Mouse (Mus musculus) kidney, postnatal 0 days (tissue): ENCODE measurements at regions not wholly inside any gene's neighbourhood (a gene's known extent, or its start where the extent isn't known, plus 50 kb on each side); places are given as distances from the start of the nearest gene placed in this dataset.
A peak's percentile ranks its signal among the peaks of the same experiment; 100 is the strongest.
"Not testable (repeated sequence)": the region's sequence is repeated elsewhere in the genome, so short reads cannot be mapped to it uniquely, and the experiment has no call there.

Source experiments
- ATAC-seq: fragments of 200-750 bp; cut with Nextera tagmentation; replicated peaks from 2 replicates; pipeline ENCODE4 v1.8.0; 2017; ENCODE audit warnings: low read depth, moderate number of reproducible peaks, moderate TSS enrichment, moderate library complexity; ENCODE audit not compliant: low FRiP score
- DNase-seq: peaks from one replicate; pipeline ENCODE4 v3.0.0-alpha.2; 2016; ENCODE audit warnings: low spot score
- H3K27ac ChIP-seq: fragments of 300-500 bp; sonication (generic); 2 replicates; pipeline ENCODE4 v1.5.1; 2014; ENCODE audit warnings: mild to moderate bottlenecking
- H3K27me3 ChIP-seq: fragments of 300-500 bp; sonication (generic); 2 replicates; pipeline ENCODE4 v1.6.1; 2014; ENCODE audit warnings: low read length, mixed read lengths; ENCODE audit not compliant: insufficient read depth
- H3K36me3 ChIP-seq: fragments of 300-500 bp; sonication (generic); 2 replicates; pipeline ENCODE4 v1.6.1; 2014; ENCODE audit warnings: low read length, mixed read lengths; ENCODE audit not compliant: insufficient read depth
- H3K4me1 ChIP-seq: fragments of 300-500 bp; sonication (generic); replicated peaks from 2 replicates; pipeline ENCODE4 v1.6.1; 2014; ENCODE audit warnings: antibody characterized with exemption, low read length, mixed read lengths; ENCODE audit not compliant: insufficient read depth
- H3K4me2 ChIP-seq: fragments of 300-500 bp; sonication (generic); 2 replicates; pipeline ENCODE4 v1.6.1; 2014; ENCODE audit warnings: mild to moderate bottlenecking, low read length, moderate library complexity, mixed read lengths
- H3K4me3 ChIP-seq: fragments of 300-500 bp; sonication (generic); replicated peaks from 2 replicates; pipeline ENCODE4 v1.5.1; 2014; ENCODE audit warnings: low read depth, low read length
- H3K9ac ChIP-seq: fragments of 300-500 bp; sonication (generic); 2 replicates; pipeline ENCODE4 v1.6.1; 2014; ENCODE audit warnings: low read depth, low read length
- H3K9me3 ChIP-seq: fragments of 300-500 bp; sonication (generic); replicated peaks from 2 replicates; pipeline ENCODE4 v1.6.1; 2016; ENCODE audit warnings: low read length, inconsistent platforms, mixed read lengths
- CTCF ChIP-seq: IDR thresholded peaks from 2 replicates; pipeline ENCODE4 v1.5.1; 2016; ENCODE audit warnings: antibody characterized with exemption, low read depth, mild to moderate bottlenecking, moderate library complexity
- WGBS: fragments of 180-500 bp; shearing (Covaris S2); extraction: QIAGEN DNeasy Blood & Tissue Kit; methylation state at CpG from one replicate; pipeline ENCODE4 v1.1.7; 2014; 5-methylcytosine and 5-hydroxymethylcytosine counted together

GRCm38 (mm10) chr16:58013557-58013956, 259.0 kb upstream of the Col8a1 start:
- H3K27me3 ChIP-seq, result no peaks in the 10 kb centered on the region
- no peaks in the 10 kb centered on the region for H3K4me1 ChIP-seq
- H3K9ac ChIP-seq, result no peak overlapping the region
- no peak overlapping the region for H3K27ac ChIP-seq
- no peaks in the 10 kb centered on the region for H3K9me3 ChIP-seq
- 20% methylated on average over 1 of the region's 1 CpGs for WGBS
- H3K4me3 ChIP-seq, result no peak overlapping the region
- TF ChIP-seq CTCF, result no peak
- H3K36me3 ChIP-seq, result no peaks in the 10 kb centered on the region
- DNase-seq (peak; percentile 66), ATAC-seq (no peak)
- H3K4me2 ChIP-seq, result no peak overlapping the region

DNA sequence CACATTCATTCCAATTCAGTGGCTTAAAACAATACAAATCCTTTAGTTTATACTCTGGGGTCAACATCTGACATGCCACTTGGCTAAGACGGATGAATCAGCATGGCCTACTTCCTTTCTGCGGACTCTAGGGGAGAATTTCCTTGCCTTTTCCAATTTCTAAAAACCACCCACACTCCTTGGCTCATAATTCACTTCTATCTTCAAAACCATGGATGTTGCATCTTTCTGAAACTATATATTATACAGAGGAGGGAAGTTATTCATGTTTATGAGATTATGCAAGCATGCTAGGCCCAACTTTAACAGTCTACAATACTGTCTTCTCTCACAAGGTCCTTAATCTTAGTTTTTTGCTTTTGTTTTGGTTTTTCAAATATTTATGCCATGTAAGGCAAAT, 273.0 kb upstream of the Col8a1 start:
- Histone ChIP-seq H3K4me1 (no peaks in the 10 kb centered on the region), H3K9me3 (no peaks in the 10 kb centered on the region), H3K36me3 (no peaks in the 10 kb centered on the region), H3K27ac (no peak overlapping the region), H3K27me3 (no peaks in the 10 kb centered on the region), H3K4me3 (no peak overlapping the region), H3K9ac (no peak overlapping the region), H3K4me2 (no peak overlapping the region)
- TF ChIP-seq CTCF, result no peak
- DNase-seq (peak; percentile 77), ATAC-seq (no peak)
- WGBS, result 50% methylated on average over 2 of the region's 2 CpGs

DNA sequence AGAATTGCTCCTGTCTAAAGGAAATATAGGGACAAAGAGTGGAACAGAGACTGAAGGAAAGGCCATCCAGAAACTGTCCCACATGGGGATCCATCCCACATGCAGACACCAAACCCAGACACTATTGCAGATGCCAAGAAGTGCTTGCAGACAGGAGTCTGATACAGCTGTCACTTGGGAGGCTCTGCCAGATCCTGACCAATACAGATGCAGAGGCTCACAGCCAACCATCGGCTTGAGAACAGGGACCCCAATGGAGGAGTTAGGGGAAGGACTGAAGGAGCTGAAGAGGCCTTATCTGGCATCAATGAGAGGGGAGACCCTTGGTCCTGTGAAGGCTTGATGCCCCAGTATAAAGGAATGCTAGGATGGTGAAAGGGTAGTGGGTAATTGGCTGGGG, 274.0 kb upstream of the Col8a1 start:
- not testable (repeated sequence) for H3K4me3 ChIP-seq, DNase-seq, H3K27me3 ChIP-seq, H3K4me1 ChIP-seq, H3K9me3 ChIP-seq, H3K27ac ChIP-seq, H3K4me2 ChIP-seq, ATAC-seq, H3K9ac ChIP-seq, H3K36me3 ChIP-seq
- 86% methylated on average over 1 of the region's 1 CpGs for WGBS

GRCm38 (mm10) chr16:58029674-58030073, 275.1 kb upstream of the Col8a1 start:
- H3K27ac ChIP-seq, result no peak overlapping the region
- no peak overlapping the region for H3K4me3 ChIP-seq
- H3K36me3 ChIP-seq, result no peaks in the 10 kb centered on the region
- no peaks in the 10 kb centered on the region for H3K27me3 ChIP-seq
- TF ChIP-seq CTCF, result no peak
- H3K9me3 ChIP-seq, result no peaks in the 10 kb centered on the region
- H3K4me1 ChIP-seq, result no peaks in the 10 kb centered on the region
- no peak for DNase-seq
- H3K4me2 ChIP-seq, result no peak overlapping the region
- H3K9ac ChIP-seq, result no peak overlapping the region
- WGBS, result 88% methylated on average over 5 of the region's 5 CpGs
- no peak for ATAC-seq

- Histone ChIP-seq H3K4me1 (no peaks in the 10 kb centered on the region), H3K9me3 (no peaks in the 10 kb centered on the region), H3K4me3 (no peak overlapping the region), H3K27me3 (no peaks in the 10 kb centered on the region), H3K9ac (no peak overlapping the region), H3K36me3 (no peaks in the 10 kb centered on the region), H3K4me2 (no peak overlapping the region), H3K27ac (no peak overlapping the region)
- ATAC-seq, result no peak
- DNase-seq, result no peak
- WGBS, result 60% methylated on average over 3 of the region's 3 CpGs
- no peak for TF ChIP-seq CTCF
These were observed 314.2 kb upstream of the Col8a1 start for GRCm38 (mm10) chr16:58068654-58069271.

GRCm38 (mm10) chr16:58072441-58072840, 317.9 kb upstream of the Col8a1 start:
- WGBS, result 80% methylated on average over 3 of the region's 3 CpGs
- no peak overlapping the region for H3K27ac ChIP-seq
- no peaks in the 10 kb centered on the region for H3K4me1 ChIP-seq
- H3K9me3 ChIP-seq, result no peaks in the 10 kb centered on the region
- no peak overlapping the region for H3K9ac ChIP-seq
- no peak overlapping the region for H3K4me3 ChIP-seq
- no peaks in the 10 kb centered on the region for H3K36me3 ChIP-seq
- DNase-seq (no peak), ATAC-seq (no peak)
- no peak for TF ChIP-seq CTCF
- no peaks in the 10 kb centered on the region for H3K27me3 ChIP-seq
- H3K4me2 ChIP-seq, result no peak overlapping the region

DNA sequence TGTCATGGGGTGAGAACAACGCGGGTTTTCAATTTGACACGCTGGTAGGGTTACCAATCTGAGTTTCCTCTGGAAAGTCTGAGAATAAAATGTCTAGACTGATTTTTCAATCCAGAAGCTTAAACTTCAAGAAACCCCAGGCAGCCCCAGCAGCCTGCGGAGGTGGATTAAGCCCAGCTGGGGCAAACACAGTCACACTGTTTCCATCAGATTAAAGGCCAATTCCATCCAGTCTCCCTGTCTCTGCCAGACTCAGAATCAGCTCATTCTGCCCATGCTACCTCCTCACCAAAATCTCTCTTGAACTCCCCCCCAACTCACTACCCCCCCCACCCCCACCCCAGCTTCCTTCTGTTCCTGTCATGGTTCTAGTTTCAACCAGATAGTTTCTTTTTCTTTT, 307.9 kb upstream of the Dcbld2 start:
- H3K9ac ChIP-seq, result no peak overlapping the region
- no peak overlapping the region for H3K4me2 ChIP-seq
- TF ChIP-seq CTCF, result no peak
- H3K36me3 ChIP-seq, result no peaks in the 10 kb centered on the region
- DNase-seq, result no peak
- no peak overlapping the region for H3K27ac ChIP-seq
- no peak for ATAC-seq
- H3K27me3 ChIP-seq, result no peaks in the 10 kb centered on the region
- WGBS, result 90% methylated on average over 4 of the region's 4 CpGs
- H3K9me3 ChIP-seq, result no peaks in the 10 kb centered on the region
- H3K4me3 ChIP-seq, result no peak overlapping the region
- H3K4me1 ChIP-seq, result no peaks in the 10 kb centered on the region
